Mouse (Mus musculus) liver, embryonic 15.5 days (tissue): Measurements from ENCODE around the gene Cep57. TPM values are rescaled to one million over a fixed set of nuclear protein-coding genes. Genes with fewer than 3 reads are reported as not detected.

ENCODE experiments used
- ATAC-seq: fragments of 200-750 bp; cut with Nextera tagmentation; 2 replicates; pipeline ENCODE4 v1.8.0; 2017; ENCODE audit warnings: moderate number of reproducible peaks, mild to moderate bottlenecking, moderate library complexity; ENCODE audit not compliant: insufficient read depth
- H3K27ac ChIP-seq: fragments of 300-500 bp; sonication (generic); replicated peaks from 2 replicates; pipeline ENCODE4 v1.5.1; 2015; ENCODE audit warnings: mild to moderate bottlenecking, inconsistent platforms
- H3K27me3 ChIP-seq: fragments of 300-500 bp; sonication (generic); 2 replicates; pipeline ENCODE4 v1.6.1; 2015; ENCODE audit warnings: mild to moderate bottlenecking, inconsistent platforms
- H3K36me3 ChIP-seq: fragments of 300-500 bp; sonication (generic); replicated peaks from 2 replicates; pipeline ENCODE4 v1.6.1; 2015; ENCODE audit warnings: moderate library complexity, mild to moderate bottlenecking, inconsistent platforms
- H3K4me1 ChIP-seq: fragments of 300-500 bp; sonication (generic); replicated peaks from 2 replicates; pipeline ENCODE4 v1.6.1; 2015; ENCODE audit warnings: inconsistent platforms
- H3K4me2 ChIP-seq: fragments of 300-500 bp; sonication (generic); 2 replicates; pipeline ENCODE4 v1.6.1; 2015; ENCODE audit warnings: moderate library complexity, mild to moderate bottlenecking, inconsistent platforms
- H3K4me3 ChIP-seq: fragments of 300-500 bp; sonication (generic); replicated peaks from 2 replicates; pipeline ENCODE4 v1.5.1; 2015; ENCODE audit warnings: mild to moderate bottlenecking, inconsistent platforms
- H3K9ac ChIP-seq: fragments of 300-500 bp; sonication (generic); 2 replicates; pipeline ENCODE4 v1.6.1; 2015; ENCODE audit warnings: moderate library complexity, mild to moderate bottlenecking, inconsistent platforms
- H3K9me3 ChIP-seq: fragments of 300-500 bp; sonication (generic); replicated peaks from 2 replicates; pipeline ENCODE4 v1.6.1; 2016; ENCODE audit warnings: inconsistent platforms
- WGBS: fragments of 180-500 bp; shearing (Covaris S2); methylation state at CpG from one replicate; pipeline ENCODE4 v1.1.7; 2015; ENCODE audit warnings: mixed read lengths; ENCODE audit not compliant: insufficient replicate concordance; 5-methylcytosine and 5-hydroxymethylcytosine counted together
- polyA plus RNA-seq: library from polyadenylated mRNA; unstranded; fragments of >200 nt; fragmentation: Nextera tagmentation; extraction: Ambion mirVana; gene quantifications from 2 replicates; pipeline ENCODE4 v1.2.1, GENCODE M21; 2015

Gene Cep57
- polyA plus RNA-seq: 26.1 and 31.2 TPM in 2 replicates

DNA sequence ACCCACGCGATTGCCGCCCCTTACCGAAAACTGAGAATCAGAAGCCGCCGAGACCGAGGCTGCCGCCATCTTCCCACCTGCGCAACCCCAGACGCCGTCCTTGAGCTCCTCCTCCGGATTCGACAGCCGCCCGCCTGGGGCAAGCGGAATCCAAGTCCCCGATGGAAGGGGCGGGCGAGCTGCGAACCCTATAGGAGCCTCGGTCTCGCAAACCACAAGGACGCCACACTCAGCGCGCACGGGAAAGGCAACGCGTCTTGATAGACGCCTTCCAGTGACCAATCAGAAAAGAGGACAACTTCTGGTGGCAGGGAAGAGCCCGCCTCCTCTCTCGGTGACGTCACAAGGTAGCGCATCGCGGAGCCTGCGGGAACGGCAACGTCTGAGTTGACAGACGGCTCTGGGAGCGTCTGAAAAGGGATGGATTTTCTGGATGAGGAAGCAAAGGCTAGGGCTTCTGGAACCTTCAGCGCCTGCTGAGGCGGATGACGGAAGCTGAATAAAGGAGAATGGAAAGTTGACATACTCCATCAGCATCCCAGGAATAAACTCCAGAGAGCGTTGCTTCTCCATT, at the start of gene Cep57:
Gene Cep57, minus strand, starts transcription at position 276 of the 574 bp plus-strand sequence.
- WGBS: under 1% methylated on average over 44 of the region's 44 CpGs

DNA sequence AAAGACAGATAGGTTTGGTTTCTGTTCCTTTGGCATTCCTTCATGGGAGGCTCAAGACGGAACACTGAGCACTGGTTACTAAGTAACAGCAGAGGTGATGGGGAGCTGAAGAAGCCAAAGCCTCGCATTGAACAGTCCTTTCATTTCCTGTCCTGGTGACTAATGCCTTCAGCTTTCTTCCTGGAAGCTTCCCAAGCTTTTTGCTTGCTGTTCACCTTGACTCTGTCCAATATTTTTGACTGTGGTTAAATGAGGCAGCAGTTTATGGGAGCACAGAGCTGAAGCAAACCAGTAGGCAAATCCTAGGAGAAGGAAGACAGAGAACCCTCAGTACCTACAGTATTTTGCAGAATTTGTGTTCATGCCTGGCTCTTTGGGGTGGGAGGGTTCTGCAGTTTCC, 48.4 kb upstream of the Cep57 start:
- 24% methylated on average over 2 of the region's 2 CpGs for WGBS
- Histone ChIP-seq H3K9me3 (no peaks in the 10 kb centered on the region), H3K4me3 (no peak overlapping the region), H3K36me3 (no peaks in the 10 kb centered on the region), H3K27ac (no peak overlapping the region), H3K4me1 (no peaks in the 10 kb centered on the region), H3K9ac (no peak overlapping the region), H3K4me2 (no peak overlapping the region), H3K27me3 (no peaks in the 10 kb centered on the region)
- ATAC-seq: no peak

More for the DNA sequence above, at the start of gene Cep57:
- Histone ChIP-seq H3K27ac (peak within 1 kb of the TSS; percentile 98), H3K4me1 (peaks cover 36% of the 10 kb centered on the region), H3K9ac (peak within 1 kb of the TSS; percentile 92), H3K27me3 (no peaks in the 10 kb centered on the region), H3K4me3 (peak within 1 kb of the TSS; percentile 86), H3K36me3 (peaks cover 31% of the 10 kb centered on the region), H3K4me2 (peak within 1 kb of the TSS; percentile 81), H3K9me3 (no peaks in the 10 kb centered on the region)
- peak; percentile 84 for ATAC-seq

DNA sequence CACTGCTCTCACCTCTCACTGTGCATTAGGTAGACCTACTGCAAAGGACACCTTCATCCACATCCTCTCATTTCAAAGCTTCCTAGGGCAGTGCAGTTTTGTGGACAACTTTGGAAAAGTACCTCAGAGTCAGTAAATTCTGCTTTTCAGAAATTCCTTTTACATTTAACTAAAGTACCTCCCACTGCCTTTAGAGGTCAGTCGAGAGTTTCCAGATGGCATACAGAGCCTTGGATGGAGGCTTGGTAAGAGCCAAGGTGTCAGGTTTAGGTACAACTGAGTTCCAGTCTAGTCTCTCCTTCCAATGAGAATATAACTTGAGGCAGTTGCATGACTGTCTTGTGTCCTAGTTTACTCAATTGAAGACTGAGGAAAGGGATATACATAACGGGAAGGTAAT, 47.5 kb upstream of the Cep57 start:
- Histone ChIP-seq H3K27me3 (no peaks in the 10 kb centered on the region), H3K4me1 (no peaks in the 10 kb centered on the region), H3K9ac (no peak overlapping the region), H3K27ac (no peak overlapping the region), H3K36me3 (no peaks in the 10 kb centered on the region), H3K9me3 (no peaks in the 10 kb centered on the region), H3K4me2 (no peak overlapping the region), H3K4me3 (no peak overlapping the region)
- no peak for ATAC-seq
- 42% methylated on average over 2 of the region's 2 CpGs for WGBS

DNA sequence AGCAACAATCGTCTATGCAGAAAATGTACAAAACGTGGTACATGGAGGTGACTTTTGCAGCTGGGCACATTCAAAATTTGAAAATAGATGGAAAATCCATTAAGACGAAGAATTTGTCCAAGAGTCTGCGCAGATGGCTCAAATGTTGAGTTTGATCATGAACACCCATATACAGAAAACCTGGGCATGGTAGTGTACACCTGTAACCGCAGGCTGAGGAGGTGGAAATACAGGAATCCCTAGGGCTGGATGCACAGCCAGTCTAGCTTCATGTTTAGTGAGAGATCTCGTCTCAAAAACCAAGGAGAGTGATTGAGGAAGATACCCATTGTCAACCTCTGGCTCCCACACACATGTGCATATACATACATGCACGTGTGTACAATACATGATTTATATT, 44.7 kb upstream of the Cep57 start:
- no peaks in the 10 kb centered on the region for H3K4me1 ChIP-seq
- H3K27me3 ChIP-seq: no peaks in the 10 kb centered on the region
- H3K4me2 ChIP-seq: no peak overlapping the region
- H3K27ac ChIP-seq: no peak overlapping the region
- H3K9ac ChIP-seq: no peak overlapping the region
- H3K9me3 ChIP-seq: no peaks in the 10 kb centered on the region
- no peaks in the 10 kb centered on the region for H3K36me3 ChIP-seq
- no peak overlapping the region for H3K4me3 ChIP-seq
- no peak for ATAC-seq
- 62% methylated on average over 7 of the region's 7 CpGs for WGBS

DNA sequence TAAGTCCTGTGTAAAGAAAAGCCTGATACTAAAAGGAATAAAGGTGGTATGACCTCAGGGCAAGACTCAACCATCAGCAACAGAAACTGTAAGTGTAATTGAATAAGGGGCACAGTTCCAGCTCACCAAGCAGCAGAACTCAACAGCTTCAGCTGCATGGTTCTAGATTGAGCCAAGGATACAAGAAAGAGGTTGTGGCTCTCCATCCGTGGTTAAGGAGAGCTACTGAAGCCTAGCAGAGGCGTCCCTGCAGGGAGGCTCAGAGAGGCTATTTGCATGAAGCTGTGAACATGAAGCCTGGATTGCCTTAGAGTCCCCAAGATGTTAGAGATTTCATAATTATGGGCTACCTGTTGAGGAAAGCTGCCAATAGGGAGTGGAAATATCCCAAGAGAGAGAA, 40.7 kb upstream of the Cep57 start:
- Histone ChIP-seq H3K4me3 (no peak overlapping the region), H3K9me3 (no peaks in the 10 kb centered on the region), H3K36me3 (no peaks in the 10 kb centered on the region), H3K4me1 (no peaks in the 10 kb centered on the region), H3K27ac (no peak overlapping the region), H3K27me3 (no peaks in the 10 kb centered on the region), H3K9ac (no peak overlapping the region), H3K4me2 (no peak overlapping the region)
- no peak for ATAC-seq
- 33% methylated on average over 2 of the region's 2 CpGs for WGBS

DNA sequence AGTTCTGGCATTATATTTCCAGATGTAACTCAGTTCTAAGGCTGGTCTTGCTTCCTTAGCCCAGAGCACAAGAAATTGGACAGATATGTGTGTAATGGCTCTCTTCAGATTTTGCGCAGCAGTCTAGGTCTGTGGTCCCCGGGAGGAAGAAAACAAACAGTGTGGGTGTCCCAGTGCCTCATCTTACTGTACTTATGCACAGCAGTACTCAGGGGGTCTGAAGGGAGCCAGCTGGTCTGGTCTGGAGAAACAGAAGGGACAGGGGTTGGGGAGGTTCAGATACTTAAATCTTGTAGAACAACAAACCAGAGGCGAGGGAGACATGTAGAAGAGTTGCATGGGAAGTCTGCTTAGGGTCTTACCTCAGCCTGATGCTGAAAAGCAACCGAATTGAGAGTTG, 29.9 kb upstream of the Cep57 start:
- Histone ChIP-seq H3K36me3 (no peaks in the 10 kb centered on the region), H3K27ac (no peak overlapping the region), H3K9me3 (no peaks in the 10 kb centered on the region), H3K4me2 (no peak overlapping the region), H3K4me1 (no peaks in the 10 kb centered on the region), H3K27me3 (no peaks in the 10 kb centered on the region), H3K9ac (no peak overlapping the region), H3K4me3 (no peak overlapping the region)
- no peak for ATAC-seq
- 61% methylated on average over 4 of the region's 4 CpGs for WGBS

DNA sequence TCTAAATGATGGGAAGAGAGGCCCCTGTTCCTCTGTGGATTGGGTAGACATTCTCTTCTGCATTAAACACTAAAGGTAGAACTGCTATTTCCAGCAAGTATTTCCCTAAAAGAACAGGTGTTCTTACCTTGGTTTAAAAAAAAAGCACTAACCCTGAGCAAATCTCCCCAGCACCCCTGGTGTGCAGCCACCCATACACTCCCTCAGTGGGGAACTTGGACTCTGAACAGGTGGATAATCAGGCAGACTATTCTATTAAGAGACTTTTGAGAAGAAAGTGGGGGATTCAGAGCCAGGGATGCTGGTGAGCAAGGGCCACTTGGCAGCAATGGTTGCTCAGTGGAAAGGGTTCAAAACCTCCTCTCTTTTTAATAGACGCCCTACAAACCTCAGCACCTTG, 29.3 kb upstream of the Cep57 start:
- Histone ChIP-seq H3K4me2 (no peak overlapping the region), H3K36me3 (no peaks in the 10 kb centered on the region), H3K27ac (no peak overlapping the region), H3K9ac (no peak overlapping the region), H3K27me3 (no peaks in the 10 kb centered on the region), H3K9me3 (no peaks in the 10 kb centered on the region), H3K4me1 (no peaks in the 10 kb centered on the region), H3K4me3 (no peak overlapping the region)
- WGBS: 50% methylated on average over 1 of the region's 1 CpGs
- ATAC-seq: no peak

DNA sequence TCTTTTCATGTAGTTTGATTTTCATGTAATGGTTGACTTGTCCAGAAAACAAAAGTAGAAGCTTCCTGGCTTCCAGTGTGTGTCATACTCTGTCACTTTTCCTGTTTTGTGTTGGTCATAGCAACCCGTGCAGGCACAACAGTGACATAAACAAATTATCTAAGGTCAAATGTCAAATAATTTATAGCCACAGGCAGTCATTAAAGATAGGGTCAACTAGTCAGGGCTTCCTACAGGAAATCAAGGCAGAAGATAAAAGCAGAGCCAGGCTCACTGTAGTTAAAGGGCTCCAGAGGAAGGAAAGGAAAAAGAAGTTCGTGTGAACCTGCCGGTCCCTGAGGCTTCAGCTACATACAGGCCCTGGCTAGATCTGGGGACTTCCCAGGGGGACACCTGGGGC, 27.0 kb upstream of the Cep57 start:
- ATAC-seq: no peak

DNA sequence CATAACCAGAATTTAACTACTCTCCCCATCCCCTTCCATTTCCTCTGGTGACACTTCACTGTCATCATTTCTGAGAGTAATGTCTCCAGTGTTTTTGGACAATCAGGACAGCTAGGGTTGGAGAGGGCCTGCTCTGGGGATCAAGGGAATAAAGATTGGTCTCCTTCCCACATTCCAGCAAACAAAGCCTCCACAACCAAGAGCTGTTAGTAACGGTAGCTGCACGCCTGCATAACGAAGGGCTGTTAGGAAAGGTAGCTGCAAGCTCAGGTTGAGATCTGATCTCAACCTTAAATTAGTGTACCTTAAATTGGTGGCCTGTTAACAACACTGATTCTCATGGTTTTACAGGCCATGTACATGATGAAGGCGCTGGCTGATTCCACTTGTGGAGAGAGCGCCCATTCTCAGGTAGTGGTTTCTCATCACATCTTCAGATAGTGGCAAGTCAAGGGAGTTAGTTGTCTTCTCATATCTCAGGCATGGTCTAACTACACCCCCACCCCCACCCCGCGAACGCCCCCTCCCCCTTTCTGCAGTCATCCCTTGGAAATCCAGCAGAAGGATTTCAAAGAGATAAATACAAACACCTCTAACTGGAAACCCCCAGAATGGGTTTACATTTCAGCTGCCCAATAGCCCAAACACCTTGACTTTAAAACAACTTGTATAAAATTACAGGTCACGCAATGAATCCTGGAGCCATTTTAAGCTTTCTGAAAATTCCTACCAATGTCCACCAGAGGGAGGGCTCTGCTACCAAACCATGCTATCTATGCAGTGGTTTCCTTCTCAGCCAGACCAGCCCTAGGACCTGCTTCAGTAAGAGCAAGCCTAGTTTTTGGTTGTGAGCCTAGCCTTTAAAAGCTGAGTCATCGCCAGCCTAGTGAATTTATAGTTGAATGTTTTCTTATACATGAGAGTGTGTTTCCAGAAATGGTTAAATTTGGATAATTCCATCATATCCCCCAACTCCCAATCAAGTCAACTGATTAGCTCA, 21.9 kb upstream of the Cep57 start:
- 71% methylated on average over 10 of the region's 10 CpGs for WGBS
- H3K27ac ChIP-seq: no peak overlapping the region

More for the DNA sequence above, 27.0 kb upstream of the Cep57 start:
- whole genome bisulfite sequencing: 35% methylated on average over 3 of the region's 3 CpGs
- H3K27me3 ChIP-seq: no peaks in the 10 kb centered on the region
- no peaks in the 10 kb centered on the region for H3K4me1 ChIP-seq
- H3K9ac ChIP-seq: no peak overlapping the region
- no peaks in the 10 kb centered on the region for H3K9me3 ChIP-seq
- H3K27ac ChIP-seq: no peak overlapping the region
- no peaks in the 10 kb centered on the region for H3K36me3 ChIP-seq
- no peak overlapping the region for H3K4me3 ChIP-seq
- H3K4me2 ChIP-seq: no peak overlapping the region

DNA sequence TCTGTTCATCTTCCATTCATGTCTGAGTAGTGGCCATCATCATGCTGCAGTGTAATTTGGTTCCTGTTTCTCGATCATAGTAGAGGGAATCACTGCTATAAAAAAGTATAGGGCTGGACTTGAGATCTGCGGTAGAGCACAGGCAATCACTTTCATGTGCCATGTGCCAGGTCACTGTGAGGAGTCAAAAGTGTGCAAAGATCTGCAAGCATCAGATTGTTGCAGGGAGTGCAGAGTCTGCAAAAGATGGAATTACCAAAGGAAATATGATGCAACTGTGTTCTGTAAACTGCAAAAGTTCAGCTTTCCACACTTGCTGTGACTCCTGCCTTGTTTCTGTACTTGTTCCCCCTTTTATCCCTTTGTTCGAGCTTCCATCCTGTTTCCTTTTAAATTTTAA, 20.7 kb upstream of the Cep57 start:
- 72% methylated on average over 3 of the region's 3 CpGs for WGBS
- no peak for ATAC-seq
- Histone ChIP-seq H3K9me3 (no peaks in the 10 kb centered on the region), H3K4me3 (no peak overlapping the region), H3K4me1 (no peaks in the 10 kb centered on the region), H3K4me2 (no peak overlapping the region), H3K27ac (no peak overlapping the region), H3K9ac (no peak overlapping the region), H3K27me3 (no peaks in the 10 kb centered on the region), H3K36me3 (peaks cover 28% of the 10 kb centered on the region)

More for the DNA sequence above, 21.9 kb upstream of the Cep57 start:
- ATAC-seq: no peak
- H3K4me1 ChIP-seq: no peaks in the 10 kb centered on the region
- peaks cover 21% of the 10 kb centered on the region for H3K36me3 ChIP-seq
- H3K4me2 ChIP-seq: no peak overlapping the region
- H3K9ac ChIP-seq: no peak overlapping the region
- H3K27me3 ChIP-seq: no peaks in the 10 kb centered on the region
- H3K9me3 ChIP-seq: no peaks in the 10 kb centered on the region
- no peak overlapping the region for H3K4me3 ChIP-seq

DNA sequence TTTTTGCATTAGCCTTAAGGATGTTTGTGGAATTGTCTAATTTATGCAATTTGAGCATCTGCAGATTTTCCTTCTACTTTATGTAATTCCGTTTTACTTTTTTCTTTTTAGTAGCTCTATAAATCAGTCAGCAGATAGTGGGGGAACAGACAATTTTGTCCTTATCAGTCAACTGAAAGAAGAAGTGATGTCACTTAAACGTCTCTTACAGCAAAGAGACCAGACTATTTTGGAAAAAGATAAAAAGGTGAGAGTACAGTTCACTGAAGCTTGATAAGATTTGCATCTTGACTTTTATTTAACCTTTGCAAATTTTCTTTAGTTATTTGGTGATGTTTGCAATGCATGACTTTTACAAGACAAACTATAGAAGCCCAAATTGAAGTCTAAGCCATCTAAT, 9.8 kb upstream of the Cep57 start:
- Histone ChIP-seq H3K4me2 (no peak overlapping the region), H3K4me1 (no peaks in the 10 kb centered on the region), H3K27ac (no peak overlapping the region), H3K9me3 (no peaks in the 10 kb centered on the region), H3K4me3 (no peak overlapping the region), H3K36me3 (peaks cover 90% of the 10 kb centered on the region), H3K27me3 (no peaks in the 10 kb centered on the region), H3K9ac (no peak overlapping the region)
- WGBS: 38% methylated on average over 2 of the region's 2 CpGs
- no peak for ATAC-seq
